Mouse (Mus musculus): ENCODE measurements around the gene Ush1g.

GRCm38 (mm10) chr11:115353375-115353774, 31.5 kb upstream of the Ush1g start:
- TF ChIP-seq CTCF (IDR thresholded peaks at IDR 0.05): no peak
- TF ChIP-seq EP300 (IDR thresholded peaks at IDR 0.05): no peak

All from lung, postnatal 0 days (tissue).